Mouse (Mus musculus) layer of hippocampus, adult 11-12 months (tissue): ENCODE data around the gene Dmd.

Source experiments
- DNase-seq: peaks from one replicate; pipeline ENCODE4 v3.0.0; 2022; ENCODE audit warnings: low spot score

Gene Dmd

DNA sequence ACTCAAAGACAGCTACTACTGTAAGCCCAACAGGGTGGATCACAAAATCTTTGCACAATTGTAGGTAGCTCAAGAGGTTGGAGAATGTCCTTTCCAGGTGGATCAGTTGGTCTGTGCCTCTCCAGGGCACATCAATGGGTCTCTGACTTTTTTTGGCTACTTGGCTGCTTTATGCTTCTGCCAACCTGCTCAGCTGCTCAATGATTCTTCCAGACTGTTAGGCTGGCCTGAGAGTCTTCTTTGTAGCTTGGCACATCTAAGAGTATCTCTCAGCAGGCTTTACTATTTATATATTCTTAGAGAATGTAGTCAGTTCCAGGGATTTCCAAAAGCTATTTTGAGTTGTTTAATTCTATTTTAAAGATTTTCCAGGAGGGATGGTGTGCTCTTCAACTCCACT, 1416.3 kb downstream of the Dmd start:
- no peak for DNase-seq

DNA sequence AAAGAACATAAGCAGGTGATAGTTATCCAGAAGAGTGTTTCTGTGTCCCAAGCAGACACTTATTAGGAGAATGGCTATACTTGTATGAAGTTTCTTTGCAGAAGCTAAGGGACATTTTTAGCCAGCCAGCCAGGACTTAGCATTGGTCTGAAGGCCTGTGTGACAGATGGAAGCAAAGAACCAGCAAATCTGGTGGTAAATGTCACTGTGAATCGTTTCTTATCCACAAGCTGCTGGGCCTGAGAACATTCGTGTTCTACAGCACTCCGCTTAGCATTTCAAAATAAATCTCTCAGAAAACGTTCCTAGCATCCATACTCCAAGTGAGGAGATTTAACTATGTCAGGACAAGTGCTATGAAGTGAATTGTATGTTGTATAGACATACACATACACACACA, 1486.9 kb downstream of the Dmd start:
- DNase-seq = peak; percentile 5

DNA sequence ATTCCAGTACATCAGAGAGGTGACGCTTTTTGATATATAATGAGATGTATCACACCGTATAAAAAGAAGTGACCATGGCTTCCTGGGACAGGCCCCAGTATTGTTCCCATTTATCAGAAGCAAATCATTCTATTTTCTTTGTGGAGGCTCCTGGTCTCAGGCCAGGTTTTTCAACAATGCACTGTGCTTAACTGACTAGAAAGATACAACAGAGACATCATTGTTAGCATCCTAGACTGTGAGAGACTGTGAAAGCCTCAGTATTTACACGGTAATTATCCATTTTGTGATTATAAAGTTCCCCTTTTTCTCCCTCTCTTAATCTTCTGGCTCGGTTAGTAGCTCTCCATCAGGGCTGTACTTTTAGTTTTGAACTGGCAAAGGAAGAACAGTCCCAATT, 1487.9 kb downstream of the Dmd start:
- DNase-seq = peak; percentile 2

DNA sequence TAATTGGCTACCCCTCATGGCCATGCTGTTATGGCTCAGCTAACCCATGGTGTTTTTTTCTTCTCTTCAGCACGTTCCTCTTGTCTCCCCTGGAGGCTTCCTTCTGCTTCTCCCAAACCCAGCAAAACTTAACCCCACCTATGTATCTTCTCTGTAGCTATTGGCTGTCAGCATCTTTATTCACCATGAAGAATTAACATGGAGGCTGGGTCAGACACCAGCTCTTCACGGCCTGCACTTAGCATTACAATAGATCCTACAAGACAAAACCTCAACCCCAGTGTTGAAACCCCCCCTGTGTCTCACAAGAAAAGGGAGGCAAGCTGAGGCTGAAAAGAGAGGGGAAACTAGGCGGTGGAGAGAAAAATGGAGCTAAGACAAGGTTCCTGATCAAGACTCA, 1494.3 kb downstream of the Dmd start:
- no peak for DNase-seq

DNA sequence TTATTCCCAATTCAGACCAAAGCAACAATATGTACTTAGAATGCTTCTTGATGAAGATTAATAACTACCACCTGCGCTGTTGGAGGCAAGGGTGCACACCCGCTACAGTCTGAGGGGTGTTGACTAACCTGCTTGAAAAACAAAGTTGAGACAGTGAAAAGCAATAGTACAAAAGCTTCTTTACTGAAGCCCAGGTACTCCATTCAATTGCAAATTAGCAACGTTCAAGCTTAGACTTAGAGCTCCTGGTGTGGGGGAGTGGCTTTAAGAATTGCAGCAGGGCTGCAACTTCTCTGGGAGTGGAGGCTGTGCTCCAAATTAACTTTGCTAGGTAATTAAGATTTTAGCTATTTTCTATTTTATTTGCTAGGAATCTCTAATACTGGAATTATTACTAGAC, 1495.3 kb downstream of the Dmd start:
- DNase-seq = no peak

DNA sequence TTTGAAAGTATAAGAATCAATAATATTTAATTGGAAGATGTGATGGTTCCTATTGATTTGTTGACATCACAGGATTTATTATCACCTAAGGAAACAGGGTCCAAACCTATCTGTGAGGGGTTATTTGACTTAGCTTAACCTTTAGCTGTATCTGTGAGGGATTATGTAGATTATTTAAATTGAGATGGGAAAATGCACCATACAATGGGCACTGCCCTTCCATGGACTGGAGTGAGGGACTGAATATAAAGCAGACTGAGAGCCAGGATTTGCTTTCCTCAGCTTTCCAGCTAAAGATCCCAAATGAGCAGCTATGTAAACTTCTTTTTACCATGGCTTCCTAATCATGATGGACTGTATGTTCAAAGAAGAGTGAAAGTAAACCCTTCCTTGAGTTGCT, 1496.0 kb downstream of the Dmd start:
- no peak for DNase-seq

DNA sequence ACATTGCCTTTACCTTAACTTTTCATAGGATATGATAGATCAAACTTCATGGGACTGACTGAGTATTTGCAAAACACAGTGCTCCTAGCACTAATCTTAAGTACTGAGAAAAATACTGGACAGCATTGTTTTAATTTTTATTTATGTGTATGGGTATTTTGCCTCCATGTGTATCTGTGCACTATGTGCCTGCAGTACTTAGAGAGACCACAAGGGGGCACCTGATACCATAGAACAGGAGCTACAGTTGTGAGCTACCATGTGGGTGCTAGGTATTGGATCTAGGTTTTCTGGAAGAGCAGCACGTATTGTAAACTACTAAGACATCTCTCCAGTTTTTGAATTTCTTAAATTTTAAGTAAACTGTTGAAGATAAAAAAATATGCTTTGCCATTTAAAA, 1505.8 kb downstream of the Dmd start:
- DNase-seq = peak; percentile 7

DNA sequence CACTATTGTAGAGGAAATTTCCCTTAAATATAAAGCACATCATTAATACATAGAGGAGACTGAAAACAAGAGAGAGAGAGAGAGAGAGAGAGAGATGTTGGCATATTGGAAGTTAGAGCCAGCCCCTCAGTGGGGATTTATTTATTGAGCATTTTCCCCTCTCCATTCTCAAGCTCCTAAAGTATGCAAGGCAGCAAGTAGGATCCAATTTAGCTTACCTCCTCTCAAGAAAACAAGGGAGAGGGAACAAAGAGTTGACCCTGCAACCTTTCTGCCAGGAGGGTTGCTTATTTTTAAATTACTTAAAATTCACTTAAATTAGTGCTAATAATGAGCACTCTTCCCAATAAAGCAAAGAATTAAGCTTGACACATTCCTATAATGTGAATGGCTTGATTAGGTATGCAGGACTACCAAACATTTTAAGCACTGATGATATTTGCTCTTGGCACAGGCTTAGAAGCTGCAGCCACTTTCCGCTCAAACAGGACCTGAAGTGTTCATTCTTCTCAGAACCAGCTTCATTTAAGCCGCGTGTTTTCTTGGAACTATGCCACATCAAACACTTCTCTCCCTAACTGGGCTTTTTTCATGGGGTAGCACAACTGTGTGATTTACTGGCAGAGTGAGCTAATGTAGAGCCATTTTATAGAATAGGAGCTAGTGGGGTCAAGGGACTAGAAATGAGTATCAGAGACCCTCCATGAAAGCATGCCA, 1566.1 kb downstream of the Dmd start:
- no peak for DNase-seq

DNA sequence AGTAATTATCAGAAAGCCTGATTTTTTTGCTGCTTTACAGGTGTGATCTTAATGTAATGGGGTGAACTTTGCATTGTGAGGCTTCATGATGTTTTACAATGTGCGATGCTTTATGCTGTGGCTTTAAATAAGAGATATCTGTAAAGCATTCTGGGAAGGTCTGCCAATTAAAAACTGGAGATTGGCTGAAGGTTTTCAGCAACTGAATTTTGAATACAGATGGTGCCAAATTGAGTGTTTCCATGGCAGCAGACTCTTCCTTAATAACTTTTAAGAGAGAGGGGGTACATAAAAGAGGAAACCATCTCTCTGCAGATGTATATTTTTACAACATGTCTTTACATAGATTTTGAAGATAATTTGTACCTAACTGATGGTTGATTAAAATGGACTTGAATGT, 1603.3 kb downstream of the Dmd start:
- no peak for DNase-seq

DNA sequence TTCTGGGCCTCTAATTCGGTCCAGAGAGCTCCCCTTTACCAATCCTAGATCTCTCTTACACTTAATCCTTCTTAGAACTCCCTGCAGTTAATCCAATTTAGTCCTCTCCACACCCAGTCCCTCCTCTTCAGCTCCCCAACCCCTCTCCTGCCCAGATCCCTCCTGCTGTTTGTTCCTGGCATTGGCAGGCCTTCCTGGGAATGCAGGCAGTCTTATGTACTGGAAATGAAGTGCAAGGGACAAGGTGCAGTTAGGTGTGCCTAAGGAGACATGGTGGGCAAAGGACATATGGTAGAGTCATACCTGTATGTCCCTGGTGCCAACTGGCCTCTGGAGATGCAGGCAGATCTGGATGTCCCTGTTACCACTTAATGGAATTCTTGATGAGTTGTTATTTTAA, 1604.8 kb downstream of the Dmd start:
- DNase-seq = no peak

DNA sequence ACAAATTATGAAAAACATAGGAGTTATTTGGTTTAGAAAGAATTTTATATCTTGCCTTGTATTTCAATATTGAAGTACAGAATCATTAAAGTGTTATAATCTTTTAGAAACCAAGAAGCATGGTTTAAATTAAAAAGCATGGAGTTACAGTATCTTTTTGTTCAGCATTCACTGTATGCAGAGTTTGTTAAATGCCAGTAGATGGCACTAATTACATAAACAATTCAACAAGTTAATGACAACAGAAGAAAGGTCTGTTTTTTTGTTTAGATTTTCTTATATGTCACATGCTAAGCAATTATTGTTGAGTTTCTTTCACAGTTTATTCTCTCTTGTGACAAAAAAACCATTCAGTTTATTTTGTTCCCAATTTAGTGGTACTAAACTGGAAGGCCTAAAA, 1649.8 kb downstream of the Dmd start:
- no peak for DNase-seq

DNA sequence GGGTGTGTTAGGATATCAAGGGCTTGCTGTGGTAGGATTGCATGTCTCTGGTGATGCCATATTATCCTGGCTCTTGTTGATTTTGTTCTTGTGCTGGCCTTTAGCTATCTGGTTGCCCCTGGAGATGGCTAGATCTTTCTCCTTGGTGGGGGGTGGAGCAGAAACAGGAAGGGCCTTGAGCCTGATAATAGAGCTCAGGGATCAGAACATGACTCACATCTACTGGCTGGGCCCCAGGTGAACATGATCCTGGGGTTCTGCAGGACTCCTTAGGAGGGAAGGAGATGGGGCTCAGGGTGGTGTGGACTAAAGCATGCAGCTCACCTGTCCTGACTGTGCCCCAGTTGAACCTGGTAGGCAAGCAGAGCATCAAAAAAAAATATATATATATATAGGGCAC, 1691.8 kb downstream of the Dmd start:
- DNase-seq = no peak

DNA sequence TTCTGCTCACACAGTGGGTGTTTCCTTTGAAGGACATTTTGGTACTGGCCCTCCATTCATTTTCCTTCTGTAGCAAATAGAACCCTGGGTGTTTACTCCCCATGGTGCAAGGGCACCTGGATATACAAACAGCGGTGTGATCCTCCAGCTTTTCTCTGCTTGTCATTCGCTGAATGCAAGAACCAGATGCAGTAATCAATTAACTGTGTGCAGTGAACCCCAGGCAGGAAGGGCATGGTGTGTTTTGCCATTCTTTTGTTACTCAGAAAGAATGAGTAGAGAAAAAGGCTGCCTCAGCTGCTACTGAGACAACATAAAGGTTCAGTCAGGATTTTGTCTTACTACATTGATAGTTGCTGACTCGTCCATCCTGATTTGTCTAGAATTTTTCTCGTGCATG, 1799.0 kb downstream of the Dmd start:
- DNase-seq = no peak

DNA sequence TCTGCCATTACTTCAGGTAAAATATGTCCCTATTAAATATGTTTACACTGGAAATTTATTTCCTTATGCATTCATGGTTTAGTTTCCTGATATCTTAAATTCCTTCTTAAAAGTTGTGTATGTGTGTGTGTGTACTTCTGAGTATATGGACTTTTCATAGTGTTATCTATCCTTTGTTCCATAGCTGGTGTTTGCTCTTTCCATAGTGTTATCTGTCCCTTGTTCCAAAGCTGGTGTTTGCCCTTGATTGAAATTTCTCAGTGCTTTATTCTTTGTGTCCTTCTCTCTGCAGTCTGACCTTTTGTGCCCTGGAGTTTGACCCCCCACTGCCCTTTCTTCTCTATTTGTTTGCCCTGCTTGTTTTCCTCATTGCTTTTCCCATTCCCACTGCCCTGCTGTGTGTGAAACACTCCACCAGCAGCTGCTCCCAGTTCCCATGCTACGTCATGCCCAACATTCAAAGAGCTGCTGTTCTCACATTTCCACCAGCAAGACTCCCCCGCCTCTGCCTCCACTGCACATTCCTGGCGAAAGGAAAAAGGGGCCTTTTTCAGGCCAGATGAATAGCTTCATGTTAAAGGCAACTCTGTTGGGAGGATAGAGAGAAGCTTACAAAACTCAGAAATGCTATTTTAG, 1911.5 kb downstream of the Dmd start:
- DNase-seq = peak; percentile 16

DNA sequence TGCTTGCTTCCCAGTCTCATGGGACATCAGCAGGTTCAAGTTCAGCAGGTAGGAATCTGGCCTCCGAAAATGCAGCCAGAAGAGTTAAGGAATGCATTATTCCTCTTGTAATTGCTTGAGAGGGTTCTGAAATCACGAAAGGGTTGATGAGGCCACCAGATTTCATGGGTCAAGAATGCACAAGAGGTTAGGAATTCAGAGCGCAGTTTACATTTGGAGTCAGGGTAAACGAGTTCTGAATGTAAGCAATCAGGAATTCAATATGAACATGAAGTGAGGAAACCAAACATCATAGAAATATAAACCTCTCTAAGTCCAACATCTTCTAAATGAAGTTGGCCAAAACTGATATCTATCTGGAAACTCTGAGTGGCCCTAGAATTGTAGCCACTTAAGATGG, 1924.4 kb downstream of the Dmd start:
- DNase-seq = no peak

DNA sequence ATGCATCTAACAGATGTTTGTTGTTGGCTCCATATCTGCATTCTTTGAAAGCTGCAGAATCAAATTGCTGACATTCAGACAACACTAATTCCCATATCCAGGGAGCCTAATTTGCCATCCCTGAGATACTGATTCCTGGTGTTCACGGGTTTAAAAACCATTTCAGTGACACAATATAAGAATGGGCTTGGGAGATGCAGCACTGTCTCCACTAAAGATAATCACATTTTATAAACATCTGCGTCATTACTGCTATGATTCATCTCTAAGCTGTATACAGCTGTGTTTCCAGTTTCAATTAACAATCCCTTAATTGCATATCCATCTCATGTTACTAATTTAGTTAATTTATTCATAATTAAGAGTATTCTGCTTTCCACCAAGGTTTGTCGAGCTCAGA, 1929.5 kb downstream of the Dmd start:
- no peak for DNase-seq

DNA sequence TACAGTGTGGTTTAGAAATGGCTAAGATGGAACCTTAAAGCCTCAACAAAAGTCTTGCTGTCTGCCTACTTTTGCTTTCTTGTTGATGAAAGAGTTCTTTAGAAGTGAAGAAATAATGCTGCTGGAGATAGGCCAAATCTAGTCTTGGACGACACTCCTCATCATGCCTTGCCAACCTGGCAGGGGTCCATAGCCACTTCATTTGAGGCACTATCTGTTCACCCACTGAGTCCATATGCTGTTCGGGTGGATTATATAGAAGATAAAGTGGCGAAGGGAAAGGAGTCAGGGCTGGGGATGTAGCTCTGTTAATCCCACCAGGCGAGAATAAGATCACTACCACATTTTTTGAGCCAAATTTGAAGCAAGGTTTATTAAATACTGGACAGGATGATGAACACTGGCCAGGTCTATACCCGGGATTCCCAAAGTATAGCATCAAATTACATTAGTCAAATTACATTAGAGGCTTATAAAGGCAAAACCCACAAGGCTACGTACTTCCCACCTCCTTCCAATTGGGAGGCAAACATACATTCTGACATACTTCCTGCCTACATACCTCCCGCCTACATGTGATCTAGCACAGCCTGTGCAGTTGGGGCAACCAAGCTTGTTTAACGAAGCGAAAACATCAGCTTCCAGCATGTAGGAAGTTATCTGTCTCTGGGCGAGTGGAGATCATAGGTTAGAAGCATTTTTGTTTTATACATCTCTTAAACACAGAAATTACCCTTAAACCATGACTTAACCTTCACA, 1984.2 kb downstream of the Dmd start:
- DNase-seq = peak; percentile 29

DNA sequence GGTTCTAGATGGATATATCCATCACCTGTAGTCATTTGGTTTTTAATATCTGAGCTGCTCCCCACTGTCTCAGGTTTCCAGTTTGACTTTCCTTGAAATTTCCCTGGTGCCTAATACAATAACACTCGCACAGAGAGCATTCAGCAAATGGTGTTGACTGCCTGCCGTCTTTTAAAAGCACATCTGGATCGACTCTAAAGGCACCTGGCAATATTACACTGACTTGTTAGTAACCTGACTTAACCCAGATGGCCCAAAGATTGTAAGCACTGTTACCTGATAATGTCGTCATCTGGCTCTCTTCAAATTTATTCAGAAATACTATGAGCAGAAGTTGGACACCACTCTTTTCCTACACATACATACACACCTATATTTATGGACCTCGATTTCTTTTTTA, 2011.9 kb downstream of the Dmd start:
- DNase-seq = no peak

DNA sequence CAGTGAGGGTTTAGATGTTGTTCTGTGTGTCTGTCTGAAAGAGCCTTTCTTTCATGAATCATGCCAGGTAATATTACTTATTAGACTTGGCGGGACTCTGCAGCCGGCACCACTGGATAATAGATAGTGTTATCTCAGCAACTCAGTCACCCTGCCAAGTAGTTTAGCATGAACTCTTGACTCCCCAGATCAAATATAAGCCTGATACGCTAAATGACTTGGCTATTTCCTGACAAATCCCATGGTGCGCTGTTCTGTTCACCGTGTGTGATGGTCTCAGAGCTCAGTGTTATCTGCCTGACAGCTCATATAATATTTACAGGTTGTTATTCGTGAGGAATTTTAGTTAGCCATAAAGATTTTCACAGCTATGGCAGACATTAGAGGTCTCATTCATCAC, 2012.3 kb downstream of the Dmd start:
- DNase-seq = no peak

DNA sequence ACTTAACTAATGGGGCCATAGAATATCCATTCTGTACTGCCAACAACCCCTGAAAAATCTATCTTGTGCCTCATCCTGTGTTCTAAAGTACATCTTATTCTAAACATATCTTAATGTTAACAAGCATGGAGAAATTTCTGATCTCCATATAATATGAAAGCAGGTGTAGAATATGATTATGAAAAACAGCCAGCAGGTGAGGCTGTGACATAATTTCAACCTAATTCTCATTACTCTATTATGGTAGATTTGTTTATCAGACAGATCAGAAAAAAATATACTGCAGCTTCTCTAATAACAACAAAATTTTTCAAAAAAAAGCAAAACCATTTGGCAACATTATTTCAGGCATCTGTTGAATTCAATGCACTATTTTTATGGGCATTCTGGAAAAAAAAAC, 2059.6 kb downstream of the Dmd start:
- no peak for DNase-seq

DNA sequence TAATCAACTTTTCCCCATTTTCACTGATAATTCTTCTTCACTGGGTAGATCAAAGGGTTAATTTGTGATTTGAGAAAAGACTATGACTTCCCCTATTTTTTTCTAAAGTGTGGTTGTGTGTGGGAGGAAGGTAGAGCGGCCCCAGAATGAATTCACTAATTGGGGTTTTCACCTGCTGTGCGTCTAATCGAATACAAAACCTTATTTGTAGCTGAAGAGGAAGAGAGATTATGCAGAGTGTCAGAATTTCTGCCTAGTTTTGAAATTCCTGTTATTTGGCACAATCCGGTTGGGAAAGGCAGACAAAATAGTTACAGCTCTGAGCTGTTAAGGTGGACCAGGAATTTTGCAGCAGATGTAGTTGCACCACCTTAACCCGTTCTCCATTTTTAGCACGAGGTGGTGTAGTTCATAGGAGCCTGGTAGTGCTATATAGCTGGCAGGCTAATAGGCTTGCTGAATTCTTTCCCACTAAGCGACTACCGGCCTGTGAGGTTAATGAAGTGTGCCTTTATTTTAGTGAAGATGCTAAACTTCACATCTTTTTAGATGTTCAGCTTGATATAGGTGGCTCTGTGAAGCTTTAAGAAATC, 2092.9 kb downstream of the Dmd start:
- no peak for DNase-seq

DNA sequence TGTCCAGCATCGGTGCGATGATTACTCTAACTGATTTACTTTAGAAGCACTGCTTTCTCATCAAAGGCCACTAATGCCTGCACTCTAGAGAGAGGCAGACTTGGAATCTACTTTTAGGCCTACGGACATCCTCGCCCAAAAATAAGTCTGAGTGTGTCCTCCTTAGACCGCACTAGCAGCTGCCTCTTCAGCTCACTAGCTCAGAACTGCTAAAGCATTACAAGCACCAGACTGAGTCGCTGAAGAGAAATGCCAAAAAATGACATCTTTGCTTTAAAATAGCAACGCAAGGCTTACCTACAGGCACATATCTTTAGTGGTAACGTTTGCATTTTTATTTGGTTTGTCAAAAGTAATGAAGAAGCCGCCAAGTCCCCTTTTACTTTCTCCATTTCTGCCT, 2098.0 kb downstream of the Dmd start:
- no peak for DNase-seq
